Mouse (Mus musculus) hindbrain, postnatal 0 days (tissue): Measurements from ENCODE around the gene Mthfr. TPM values are rescaled to one million over a fixed set of nuclear protein-coding genes. Genes with fewer than 3 reads are reported as not detected.

Experiments used
- ATAC-seq: fragments of 200-750 bp; cut with Nextera tagmentation; 2 replicates; pipeline ENCODE4 v1.8.0; 2017; ENCODE audit warnings: mild to moderate bottlenecking, moderate TSS enrichment, moderate library complexity
- DNase-seq: peaks from one replicate; pipeline ENCODE4 v3.0.0-alpha.2; 2015; ENCODE audit warnings: low spot score
- H3K27ac ChIP-seq: fragments of 300-500 bp; sonication (generic); 2 replicates; pipeline ENCODE4 v1.5.1; 2014; ENCODE audit warnings: mild to moderate bottlenecking
- H3K27me3 ChIP-seq: fragments of 300-500 bp; sonication (generic); 2 replicates; pipeline ENCODE4 v1.6.1; 2014; ENCODE audit warnings: low read length, mixed read lengths; ENCODE audit not compliant: insufficient read depth
- H3K36me3 ChIP-seq: fragments of 300-500 bp; sonication (generic); 2 replicates; pipeline ENCODE4 v1.6.1; 2014; ENCODE audit warnings: low read length, mixed read lengths; ENCODE audit not compliant: insufficient read depth
- H3K4me1 ChIP-seq: fragments of 300-500 bp; sonication (generic); 2 replicates; pipeline ENCODE4 v1.6.1; 2014; ENCODE audit warnings: antibody characterized with exemption, low read length, mixed read lengths; ENCODE audit not compliant: insufficient read depth
- H3K4me2 ChIP-seq: fragments of 300-500 bp; sonication (generic); 2 replicates; pipeline ENCODE4 v1.6.1; 2014; ENCODE audit warnings: low read depth, mild to moderate bottlenecking, low read length, moderate library complexity, mixed read lengths
- H3K4me3 ChIP-seq: fragments of 300-500 bp; sonication (generic); 2 replicates; pipeline ENCODE4 v1.5.1; 2014; ENCODE audit warnings: low read length
- H3K9ac ChIP-seq: fragments of 300-500 bp; sonication (generic); replicated peaks from 2 replicates; pipeline ENCODE4 v1.6.1; 2014; ENCODE audit warnings: mild to moderate bottlenecking, low read length, moderate library complexity, mixed read lengths
- H3K9me3 ChIP-seq: fragments of 300-500 bp; sonication (generic); 2 replicates; pipeline ENCODE4 v1.6.1; 2016; ENCODE audit warnings: low read length, mixed read lengths
- CTCF ChIP-seq: IDR thresholded peaks from 2 replicates; pipeline ENCODE4 v1.5.1; 2016; ENCODE audit warnings: antibody characterized with exemption, control low read depth, low read depth
- WGBS: fragments of 180-500 bp; shearing (Covaris S2); extraction: QIAGEN DNeasy Blood & Tissue Kit; methylation state at CpG from one replicate; pipeline ENCODE4 v1.1.7; 2014; 5-methylcytosine and 5-hydroxymethylcytosine counted together
- polyA plus RNA-seq: library from polyadenylated mRNA; unstranded; fragments of >200 nt; fragmentation: Nextera tagmentation; extraction: Ambion mirVana; gene quantifications from 2 replicates; pipeline ENCODE4 v1.2.1, GENCODE M21; 2015
- total RNA-seq: library from RNA; depleted of rRNA; stranded (reverse); fragments of >200 nt; gene quantifications from 2 replicates; pipeline ENCODE4 v1.2.3, GENCODE M21; 2014

The Mthfr gene
- total and polyA plus RNA-seq, 2 experiments from 2014 or later: 9.3 to 52.4 TPM

DNA sequence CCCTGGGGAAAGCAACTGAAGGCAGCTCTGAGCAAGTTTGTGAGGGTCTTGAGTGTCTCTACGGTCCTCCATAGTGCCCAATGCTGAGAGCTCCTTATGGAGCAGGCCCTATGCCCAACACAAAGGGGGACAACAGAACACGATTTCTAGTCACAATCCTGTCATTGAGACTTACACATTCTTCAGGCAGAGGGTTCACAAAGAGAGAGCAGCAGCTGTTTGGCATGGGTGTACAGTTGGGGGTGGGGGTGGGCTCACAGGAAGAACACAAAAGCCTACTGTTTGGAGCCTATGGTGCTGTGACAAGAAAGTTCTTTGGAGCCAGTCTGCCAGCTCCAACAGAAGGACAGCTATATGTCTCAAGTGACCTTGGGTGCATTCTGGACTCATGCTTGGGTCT is 20.5 kb upstream of the Mthfr start:
- WGBS: 28% methylated on average over 2 of the region's 2 CpGs
- Histone ChIP-seq H3K9me3 (no peaks in the 10 kb centered on the region), H3K4me2 (no peak overlapping the region), H3K27ac (peak overlapping the region; percentile 69), H3K4me3 (no peak overlapping the region), H3K36me3 (peaks cover 84% of the 10 kb centered on the region), H3K4me1 (peaks cover 5% of the 10 kb centered on the region), H3K27me3 (no peaks in the 10 kb centered on the region), H3K9ac (no peak overlapping the region)
- ATAC-seq: peak; percentile 75
- TF ChIP-seq CTCF: no peak
- peak; percentile 36 for DNase-seq

GRCm38 (mm10) chr4:148024003-148024402 is 14.9 kb upstream of the Mthfr start:
- Histone ChIP-seq H3K27me3 (no peaks in the 10 kb centered on the region), H3K9me3 (no peaks in the 10 kb centered on the region), H3K4me1 (no peaks in the 10 kb centered on the region), H3K4me2 (no peak overlapping the region), H3K4me3 (no peak overlapping the region), H3K27ac (no peak overlapping the region), H3K9ac (no peak overlapping the region), H3K36me3 (peaks cover 76% of the 10 kb centered on the region)
- WGBS: 90% methylated on average over 3 of the region's 3 CpGs
- TF ChIP-seq CTCF: no peak
- no peak for DNase-seq
- ATAC-seq: no peak

- Histone ChIP-seq H3K4me2 (no peak overlapping the region), H3K4me3 (no peak overlapping the region), H3K27me3 (no peaks in the 10 kb centered on the region), H3K4me1 (no peaks in the 10 kb centered on the region), H3K9me3 (no peaks in the 10 kb centered on the region), H3K9ac (no peak overlapping the region), H3K36me3 (peaks cover 47% of the 10 kb centered on the region), H3K27ac (no peak overlapping the region)
- ATAC-seq: no peak
- TF ChIP-seq CTCF: no peak
- no peak for DNase-seq
- WGBS: 94% methylated on average over 7 of the region's 7 CpGs
Observed at GRCm38 (mm10) chr4:148029297-148029696, 9.6 kb upstream of the Mthfr start.

DNA sequence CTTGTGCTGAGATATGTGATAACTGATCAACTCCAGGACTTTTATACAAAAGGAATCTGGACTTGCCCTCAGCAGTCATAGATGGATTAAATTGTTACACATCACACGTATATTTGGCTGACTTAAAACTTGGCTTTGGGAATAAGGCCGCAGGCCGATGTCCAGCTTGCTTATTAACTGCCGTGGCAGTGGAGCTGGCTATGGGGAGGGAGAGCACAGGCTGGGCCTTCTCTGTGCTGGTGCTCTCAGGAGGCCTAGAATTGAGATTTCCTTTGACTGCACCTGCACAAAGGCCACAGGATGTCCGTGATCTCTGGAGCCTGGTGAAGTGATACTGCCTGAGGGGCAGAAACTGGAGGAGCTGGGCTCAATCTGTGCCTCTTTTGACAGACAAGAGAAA is 8.4 kb upstream of the Mthfr start:
- no peak overlapping the region for H3K4me2 ChIP-seq
- H3K27me3 ChIP-seq: no peaks in the 10 kb centered on the region
- WGBS: 72% methylated on average over 5 of the region's 5 CpGs
- peaks cover 44% of the 10 kb centered on the region for H3K36me3 ChIP-seq
- no peak overlapping the region for H3K27ac ChIP-seq
- no peaks in the 10 kb centered on the region for H3K4me1 ChIP-seq
- no peak for TF ChIP-seq CTCF
- no peak overlapping the region for H3K4me3 ChIP-seq
- DNase-seq (no peak), ATAC-seq (no peak)
- no peak overlapping the region for H3K9ac ChIP-seq
- H3K9me3 ChIP-seq: no peaks in the 10 kb centered on the region

- Histone ChIP-seq H3K27ac (no peak overlapping the region), H3K9me3 (no peaks in the 10 kb centered on the region), H3K4me2 (no peak overlapping the region), H3K9ac (no peak overlapping the region), H3K4me3 (no peak overlapping the region), H3K27me3 (no peaks in the 10 kb centered on the region), H3K36me3 (peaks cover 16% of the 10 kb centered on the region; the same call in 1 of the 2 replicates), H3K4me1 (peaks cover 5% of the 10 kb centered on the region; the same call in 1 of the 2 replicates)
- WGBS: 65% methylated on average over 7 of the region's 7 CpGs
- DNase-seq (no peak), ATAC-seq (no peak)
- no peak for TF ChIP-seq CTCF
Observed at GRCm38 (mm10) chr4:148033858-148034410, 4.9 kb upstream of the Mthfr start.

DNA sequence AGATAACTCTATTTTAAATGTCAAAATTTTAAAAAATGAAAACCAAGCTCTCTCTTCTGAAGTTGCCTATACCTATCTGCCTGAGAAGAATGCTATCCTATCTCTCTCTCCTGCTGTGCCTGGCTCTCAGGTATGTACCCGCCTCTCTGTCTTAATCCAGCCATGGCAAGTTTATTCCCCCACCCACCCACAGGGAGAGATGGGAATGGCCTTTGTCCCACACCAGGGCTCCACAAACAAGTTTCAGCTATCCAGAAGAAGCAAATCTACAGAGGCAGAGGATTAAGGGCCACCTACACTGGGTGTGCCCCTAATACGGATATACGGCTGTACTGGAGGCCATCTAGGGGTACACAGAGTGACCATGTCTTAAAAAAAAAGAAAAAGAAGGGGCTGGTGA is 3.4 kb upstream of the Mthfr start:
- H3K4me3 ChIP-seq: no peak overlapping the region
- H3K9me3 ChIP-seq: no peaks in the 10 kb centered on the region
- WGBS: 90% methylated on average over 3 of the region's 3 CpGs
- TF ChIP-seq CTCF: no peak
- 0 out of 2 replicates have a peak, but pooled peaks cover 11% of the 10 kb centered on the region for H3K36me3 ChIP-seq
- ATAC-seq: no peak
- DNase-seq: no peak
- H3K4me1 ChIP-seq: peaks cover 17% of the 10 kb centered on the region
- H3K27ac ChIP-seq: no peak overlapping the region
- no peak overlapping the region for H3K4me2 ChIP-seq
- H3K9ac ChIP-seq: no peak overlapping the region
- H3K27me3 ChIP-seq: no peaks in the 10 kb centered on the region

DNA sequence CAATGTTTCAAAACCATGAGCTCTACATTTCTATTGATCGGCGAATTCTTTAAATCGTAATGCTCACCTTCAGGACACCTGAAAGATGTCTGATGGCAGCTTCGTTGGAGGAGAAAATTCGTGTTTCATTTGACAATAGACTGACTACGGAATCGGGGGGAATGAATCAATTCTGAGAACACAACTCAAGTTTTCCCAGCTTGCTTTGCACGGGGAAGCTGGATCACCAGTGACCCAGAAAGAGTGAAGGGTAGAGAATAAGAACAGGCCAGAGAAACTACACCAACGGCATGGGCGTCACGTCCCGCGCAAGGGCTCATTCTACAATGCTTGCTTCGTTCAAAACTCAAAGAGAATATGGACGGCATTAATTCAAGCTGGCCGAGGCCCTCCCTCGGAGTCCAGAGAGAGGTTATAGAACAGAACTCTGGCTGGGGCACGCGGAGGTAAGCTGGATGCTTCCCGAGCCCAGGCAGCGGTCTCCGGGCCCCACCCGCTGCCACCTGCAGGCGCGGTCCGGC is 738 bp upstream of the Mthfr start:
- DNase-seq: peak; percentile 33
- H3K9me3 ChIP-seq: no peaks in the 10 kb centered on the region
- H3K9ac ChIP-seq: peak overlapping the region; percentile 89
- peaks cover 24% of the 10 kb centered on the region for H3K4me1 ChIP-seq
- H3K36me3 ChIP-seq: 0 out of 2 replicates have a peak, but pooled peaks cover 5% of the 10 kb centered on the region
- peak overlapping the region; percentile 95 for H3K27ac ChIP-seq
- no peak for ATAC-seq
- H3K4me2 ChIP-seq: peak overlapping the region; percentile 72
- H3K4me3 ChIP-seq: peak overlapping the region; percentile 94
- TF ChIP-seq CTCF: no peak
- H3K27me3 ChIP-seq: no peaks in the 10 kb centered on the region
- 7% methylated on average over 23 of the region's 26 CpGs for WGBS
